Mouse (Mus musculus) G1E (cell line): ENCODE results near the gene Jdp2. TPM values are rescaled to one million over a fixed set of nuclear protein-coding genes. Genes with fewer than 3 reads are reported as not detected.

Source experiments
- ATAC-seq: 2 replicates; pipeline ENCODE4 v1.8.0; 2016; ENCODE audit warnings: mild to moderate bottlenecking; ENCODE audit not compliant: insufficient number of reproducible peaks, poor library complexity, low FRiP score, severe bottlenecking; ENCODE audit errors: extremely low read depth
- DNase-seq: peaks from one replicate; pipeline ENCODE4 v3.0.0; 2012; ENCODE audit warnings: low spot score
- H3K27me3 ChIP-seq: 2 replicates; pipeline ENCODE4 v1.6.1; 2012; ENCODE audit warnings: mild to moderate bottlenecking, low read length, inconsistent platforms; ENCODE audit not compliant: insufficient read depth
- H3K36me3 ChIP-seq: replicated peaks from 2 replicates; pipeline ENCODE3; 2012; ENCODE audit warnings: mild to moderate bottlenecking, inconsistent platforms
- H3K4me1 ChIP-seq: 2 replicates; pipeline ENCODE4 v1.6.1; 2012; ENCODE audit warnings: low read depth, low read length, inconsistent platforms, mixed read lengths; ENCODE audit not compliant: insufficient read depth
- H3K4me3 ChIP-seq: 2 replicates; pipeline ENCODE4 v1.5.1; 2012; ENCODE audit warnings: low read depth, mild to moderate bottlenecking, inconsistent platforms, low read length, moderate library complexity, mixed read lengths
- H3K9me3 ChIP-seq: replicated peaks from 2 replicates; pipeline ENCODE4 v1.6.1; 2012; ENCODE audit warnings: inconsistent platforms
- CTCF ChIP-seq: IDR thresholded peaks from 2 replicates; pipeline ENCODE4 v1.5.1; 2012; ENCODE audit warnings: low read depth, low read length, inconsistent platforms, mixed read lengths
- GATA1 ChIP-seq: IDR thresholded peaks from 2 replicates; pipeline ENCODE4 v1.6.1; 2012; ENCODE audit warnings: borderline replicate concordance, low read length, inconsistent platforms, mixed read lengths
- GATA2 ChIP-seq: IDR thresholded peaks from 2 replicates; pipeline ENCODE4 v1.6.1; 2012; ENCODE audit warnings: low read depth, low read length, inconsistent platforms, borderline replicate concordance
- POLR2AphosphoS5 ChIP-seq: IDR thresholded peaks from 2 replicates; pipeline ENCODE4 v1.6.1; 2012; ENCODE audit warnings: low read depth, low read length, inconsistent platforms; ENCODE audit not compliant: insufficient replicate concordance
- TAL1 ChIP-seq: conservative IDR thresholded peaks from 2 replicates; pipeline ENCODE4 v1.6.1; 2012; ENCODE audit warnings: low read depth, low read length, inconsistent platforms, mixed read lengths
- polyA plus RNA-seq: library from polyadenylated mRNA; stranded (reverse); fragments of >175 nt; gene quantifications from 2 replicates; pipeline ENCODE4 v1.2.3, GENCODE M21; 2012
- total RNA-seq, 2 experiments: library from RNA; stranded (forward) in 1 of 2; stranded (reverse) in 1 of 2; fragments of 200-1000 nt in 1 of 2; fragments of >200 nt in 1 of 2; fragmentation: Nextera tagmentation in 1 of 2; gene quantifications; 2 replicates each; pipeline ENCODE4 v1.2.3; 2014 to 2017

Gene Jdp2
- total and polyA plus RNA-seq, 3 experiments = not detected

GRCm38 (mm10) chr12:85684411-85685275 lies 85.8 kb downstream of the Jdp2 start:
- H3K4me3 ChIP-seq = no peak overlapping the region
- no peaks in the 10 kb centered on the region for H3K9me3 ChIP-seq
- peaks cover 17% of the 10 kb centered on the region for H3K27me3 ChIP-seq
- DNase-seq (no peak), ATAC-seq (no peak)
- H3K36me3 ChIP-seq = no peaks in the 10 kb centered on the region
- no peaks in the 10 kb centered on the region for H3K4me1 ChIP-seq
- TF ChIP-seq TAL1 = no peak
- TF ChIP-seq GATA2 = no peak

DNA sequence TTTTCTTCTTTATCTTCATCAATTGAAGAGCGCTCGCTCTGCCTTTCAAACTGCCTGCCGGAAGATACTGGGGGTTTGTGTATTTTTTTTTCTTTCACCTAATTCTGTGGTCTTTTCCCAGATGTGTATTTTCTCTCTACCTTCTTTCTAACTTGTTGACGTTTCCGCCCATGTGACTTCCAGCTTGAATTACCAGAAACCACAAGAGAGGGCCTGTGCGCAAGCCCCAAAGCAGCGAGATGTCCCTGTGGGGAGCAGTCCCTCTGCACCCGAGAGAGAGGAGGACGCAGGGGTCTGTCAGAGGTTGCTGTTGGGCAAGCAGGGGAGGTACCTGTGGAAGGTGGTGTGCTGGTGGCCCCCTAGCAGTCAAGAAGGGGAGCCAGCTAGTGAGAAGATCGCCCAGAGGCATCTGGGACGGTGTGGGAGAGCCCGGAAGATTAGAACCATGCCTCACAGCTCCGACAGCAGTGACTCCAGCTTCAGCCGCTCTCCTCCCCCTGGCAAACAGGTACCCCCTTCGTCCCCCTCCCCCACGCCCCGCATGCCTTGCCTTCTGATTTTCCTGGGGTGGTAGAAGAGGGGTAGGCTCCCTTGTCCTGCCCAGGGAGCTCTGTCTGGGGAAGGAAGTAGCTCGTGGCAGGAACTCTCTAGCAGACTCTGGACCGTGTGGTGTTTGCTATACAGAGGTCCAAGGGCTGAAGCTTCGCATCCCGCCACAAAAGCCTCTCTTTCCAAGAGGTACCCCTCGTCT lies 87.8 kb downstream of the Jdp2 start, which contains the start of gene Batf:
Batf (plus strand) TSS at position 204 of the 751 bp plus-strand sequence.
- no peaks in the 10 kb centered on the region for H3K4me1 ChIP-seq
- TF ChIP-seq GATA1 (no peak), CTCF (no peak), TAL1 (no peak), POLR2AphosphoS5 (no peak), GATA2 (no peak)
- H3K36me3 ChIP-seq = no peaks in the 10 kb centered on the region
- H3K4me3 ChIP-seq = no peak within 1 kb of the TSS
- no peak for ATAC-seq
- DNase-seq = no peak
- H3K27me3 ChIP-seq = peaks cover 12% of the 10 kb centered on the region
- no peaks in the 10 kb centered on the region for H3K9me3 ChIP-seq

DNA sequence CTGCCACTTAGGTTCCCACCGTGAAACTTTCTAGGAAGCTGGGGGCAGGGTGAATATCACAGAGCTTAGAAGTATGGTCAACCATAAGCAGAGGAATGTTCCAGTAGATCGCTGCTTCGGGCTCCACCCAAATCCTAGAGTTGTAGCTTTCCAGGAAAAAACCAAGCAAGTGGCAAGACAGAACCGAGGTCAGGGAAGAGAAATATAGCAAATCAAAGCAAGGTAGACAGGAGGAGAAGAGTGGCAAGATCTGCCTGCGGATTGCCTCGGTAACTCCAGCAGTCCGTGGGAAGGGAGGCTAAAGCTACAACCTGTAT lies 88.3 kb downstream of the Jdp2 start:
- Histone ChIP-seq H3K4me3 (no peak overlapping the region), H3K36me3 (no peaks in the 10 kb centered on the region), H3K27me3 (peaks cover 12% of the 10 kb centered on the region), H3K9me3 (no peaks in the 10 kb centered on the region), H3K4me1 (no peaks in the 10 kb centered on the region)
- no peak for TF ChIP-seq POLR2AphosphoS5
- TF ChIP-seq GATA2 = no peak
- no peak for TF ChIP-seq CTCF
- TF ChIP-seq TAL1 = no peak
- DNase-seq (no peak), ATAC-seq (no peak)

DNA sequence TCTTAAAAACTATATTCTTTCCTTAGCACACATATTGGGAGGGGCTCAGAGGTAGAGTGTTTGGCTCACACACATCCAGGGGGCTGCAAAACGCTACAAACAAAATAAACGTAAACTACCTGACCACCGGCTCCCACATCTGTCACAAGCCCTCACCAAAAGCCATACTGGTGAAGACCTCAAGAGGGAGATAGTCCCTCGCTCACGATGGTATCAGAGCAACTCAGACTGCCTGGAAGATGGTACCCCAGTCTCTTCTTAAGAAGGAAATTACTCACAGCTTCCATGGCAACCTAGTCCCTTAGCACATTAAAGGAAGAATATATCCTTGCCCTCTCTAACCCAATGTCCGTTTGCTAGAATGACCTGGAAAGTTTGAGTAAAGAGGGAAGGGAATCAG lies 89.0 kb downstream of the Jdp2 start:
- no peak overlapping the region for H3K4me3 ChIP-seq
- H3K4me1 ChIP-seq = no peaks in the 10 kb centered on the region
- DNase-seq = no peak
- TF ChIP-seq POLR2AphosphoS5 = no peak
- no peak for TF ChIP-seq TAL1
- no peak for ATAC-seq
- peaks cover 11% of the 10 kb centered on the region for H3K27me3 ChIP-seq
- H3K9me3 ChIP-seq = no peaks in the 10 kb centered on the region
- H3K36me3 ChIP-seq = no peaks in the 10 kb centered on the region

Other genes starting within 250 kb of the Jdp2 start
- 286 and 322 TPM in 2 replicates for gene Tmed10, start 224.2 kb upstream of the Jdp2 start, total RNA-seq (2014; fragmentation: Nextera tagmentation)
- gene Tmed10, start 224.2 kb upstream of the Jdp2 start, total RNA-seq (2017) = 61.7 and 85.4 TPM in 2 replicates
- gene Tmed10, start 224.2 kb upstream of the Jdp2 start, polyA plus RNA-seq = 255 and 271 TPM in 2 replicates
- 8.7 and 10.2 TPM in 2 replicates for gene Fos, start 125.1 kb upstream of the Jdp2 start, total RNA-seq (2014; fragmentation: Nextera tagmentation)
- 18.3 and 18.5 TPM in 2 replicates for gene Fos, start 125.1 kb upstream of the Jdp2 start, total RNA-seq (2017)
- 3.7 and 4.0 TPM in 2 replicates for gene Fos, start 125.1 kb upstream of the Jdp2 start, polyA plus RNA-seq
- gene Batf, start 87.6 kb downstream of the Jdp2 start, total RNA-seq (2014; fragmentation: Nextera tagmentation) = not detected in 2 replicates
- gene Batf, start 87.6 kb downstream of the Jdp2 start, total RNA-seq (2017) = 0.41 TPM in 1 of 2 replicates, not detected in the other
- not detected in 2 replicates for gene Batf, start 87.6 kb downstream of the Jdp2 start, polyA plus RNA-seq
- not detected in 2 replicates for gene Flvcr2, start 147.5 kb downstream of the Jdp2 start, total RNA-seq (2014; fragmentation: Nextera tagmentation)
- 0.16 TPM in 1 of 2 replicates, not detected in the other for gene Flvcr2, start 147.5 kb downstream of the Jdp2 start, total RNA-seq (2017)
- not detected in 2 replicates for gene Flvcr2, start 147.5 kb downstream of the Jdp2 start, polyA plus RNA-seq
- gene Erg28, start 225.5 kb downstream of the Jdp2 start, total RNA-seq (2014; fragmentation: Nextera tagmentation) = 108 and 125 TPM in 2 replicates
- 203 and 220 TPM in 2 replicates for gene Erg28, start 225.5 kb downstream of the Jdp2 start, total RNA-seq (2017)
- 5.6 and 8.0 TPM in 2 replicates for gene Erg28, start 225.5 kb downstream of the Jdp2 start, polyA plus RNA-seq
- 55.7 and 59.1 TPM in 2 replicates for gene Ttll5, start 225.6 kb downstream of the Jdp2 start, total RNA-seq (2014; fragmentation: Nextera tagmentation)
- 39.7 and 40.6 TPM in 2 replicates for gene Ttll5, start 225.6 kb downstream of the Jdp2 start, total RNA-seq (2017)
- 11.1 and 17.9 TPM in 2 replicates for gene Ttll5, start 225.6 kb downstream of the Jdp2 start, polyA plus RNA-seq